Mouse (Mus musculus) cerebellum, adult 9-11 months (tissue): ENCODE measurements around the gene Masp1.

Experiments
- DNase-seq: peaks from one replicate; pipeline ENCODE4 v3.0.0; 2022

Gene Masp1

DNA sequence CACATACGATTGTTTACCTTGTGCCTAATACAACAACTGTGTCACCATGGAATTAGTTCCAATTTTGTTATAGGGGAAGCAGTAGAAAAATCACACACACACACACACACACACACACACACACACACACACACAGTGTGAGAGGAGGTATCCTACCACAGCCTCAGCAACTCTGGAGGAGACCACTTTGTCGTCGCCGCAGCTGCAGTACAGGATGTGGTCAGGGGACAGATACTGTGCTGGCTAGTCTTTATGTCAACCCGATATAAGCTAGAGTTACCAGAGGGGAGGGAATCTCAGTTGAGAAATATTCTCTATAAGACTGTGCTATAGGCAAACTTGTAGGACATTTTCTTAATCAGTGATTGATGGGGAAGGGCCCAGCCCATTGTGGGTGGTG lies 63.3 kb downstream of the Masp1 start:
- no peak for DNase-seq

- DNase-seq: peak; percentile 44
These were observed 64.1 kb downstream of the Masp1 start for GRCm38 (mm10) chr16:23456534-23456933.

DNA sequence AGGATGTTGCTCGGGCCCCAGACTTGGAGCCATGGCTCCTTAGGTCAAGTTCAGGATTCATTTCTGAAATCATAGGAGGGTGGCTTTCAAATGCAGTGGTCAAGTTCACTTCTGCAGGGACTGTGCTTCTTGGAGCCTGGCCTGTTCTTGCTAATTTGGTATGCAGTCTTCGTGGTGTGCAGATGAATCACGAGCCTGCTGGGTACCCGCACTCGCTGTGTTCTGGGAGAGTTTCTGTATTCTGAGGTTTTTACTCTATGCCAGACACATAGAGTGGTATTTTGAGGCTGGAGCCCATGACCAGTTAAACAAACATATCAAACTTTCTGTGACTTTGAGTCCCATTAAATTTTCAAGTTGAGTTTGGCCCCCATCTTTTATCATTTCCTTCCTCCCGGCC lies 66.2 kb downstream of the Masp1 start:
- DNase-seq: no peak

DNA sequence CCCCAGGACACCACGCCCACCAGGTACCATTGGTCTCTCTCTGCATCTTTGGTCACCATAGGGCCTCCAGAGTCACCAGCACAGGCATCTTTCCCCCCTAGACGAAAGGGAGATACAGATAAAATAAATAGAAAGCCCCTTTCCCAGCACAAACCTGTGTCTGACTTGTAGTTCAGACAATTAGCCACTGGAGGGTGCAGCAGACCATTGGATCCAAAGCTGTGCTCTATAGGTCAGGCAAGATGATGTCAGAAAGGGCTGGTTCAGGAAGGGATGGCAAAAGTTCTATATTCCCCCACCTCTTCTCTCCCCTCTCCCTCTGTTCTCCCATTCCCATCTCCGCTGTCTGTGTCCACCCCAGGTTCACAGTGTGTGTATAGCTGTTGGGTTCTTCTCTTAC lies 68.1 kb downstream of the Masp1 start:
- DNase-seq: peak; percentile 14

GRCm38 (mm10) chr16:23450816-23451215 lies 69.8 kb downstream of the Masp1 start:
- no peak for DNase-seq

- no peak for DNase-seq
These were observed 70.7 kb downstream of the Masp1 start for GRCm38 (mm10) chr16:23449946-23450345.

DNA sequence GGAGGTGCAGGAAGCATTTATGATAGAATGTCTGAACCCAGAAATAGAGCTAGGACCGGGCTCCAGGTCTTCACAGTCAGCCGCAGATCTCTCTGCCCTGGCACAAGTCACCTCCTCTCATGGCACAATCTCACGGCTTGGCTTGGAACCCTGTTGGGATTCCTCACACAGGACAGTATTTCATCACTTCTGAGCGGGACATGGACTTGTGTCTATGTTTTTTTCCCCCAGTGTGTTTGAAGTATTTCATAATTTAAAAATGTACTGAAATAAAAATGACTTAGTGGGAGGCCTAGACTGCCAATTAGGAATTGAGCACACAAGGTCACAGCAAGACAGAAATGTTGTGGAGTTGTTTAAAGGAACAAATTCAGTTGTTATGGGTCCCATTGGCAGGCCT lies 76.4 kb downstream of the Masp1 start:
- no peak for DNase-seq

DNA sequence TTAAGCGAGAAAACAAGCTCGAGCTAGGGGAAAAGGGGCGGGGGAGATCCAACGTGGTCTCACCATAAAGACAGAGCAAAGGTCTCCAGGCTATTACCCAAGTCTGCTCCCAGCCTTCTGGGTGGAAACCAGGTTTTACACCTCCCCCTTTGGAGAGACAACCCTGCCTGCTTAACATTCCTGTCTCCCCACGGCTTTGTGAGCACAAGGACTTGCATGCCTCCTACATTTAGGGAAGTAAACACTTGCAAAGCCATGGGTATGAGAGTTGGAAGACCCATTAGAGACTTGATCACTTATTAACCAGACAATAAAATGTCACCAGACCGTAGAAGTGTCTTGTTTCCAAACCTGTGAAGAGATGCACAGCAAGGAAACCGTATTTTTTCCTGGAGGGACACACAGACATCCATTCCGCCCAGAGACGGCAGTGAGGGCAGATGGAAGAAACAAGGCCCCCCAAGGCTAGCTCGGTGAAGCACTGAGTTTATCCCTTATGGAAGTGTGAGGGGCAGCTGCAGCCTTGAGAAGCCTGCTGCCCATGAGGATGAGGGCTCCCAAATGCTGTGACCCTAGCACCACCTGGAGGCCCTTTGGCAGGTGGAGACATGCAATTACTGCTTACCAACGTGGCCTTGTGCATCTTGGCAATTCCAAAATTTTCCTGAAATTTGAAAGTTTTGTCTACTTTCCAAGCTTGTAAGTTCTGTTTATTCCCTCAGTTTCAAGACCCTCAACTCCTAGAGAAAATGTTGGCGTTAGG lies 83.0 kb downstream of the Masp1 start:
- DNase-seq: no peak

- peak; percentile 13 for DNase-seq
These were observed 90.6 kb downstream of the Masp1 start for GRCm38 (mm10) chr16:23429991-23430390.

GRCm38 (mm10) chr16:23428647-23429319 lies 91.8 kb downstream of the Masp1 start, which contains the start of gene Rtp1:
Gene Rtp1, plus strand, starts transcription at chr16:23429133.
- DNase-seq: peak; percentile 21

- DNase-seq: peak; percentile 32
These were observed 92.9 kb downstream of the Masp1 start for GRCm38 (mm10) chr16:23427701-23428100.

DNA sequence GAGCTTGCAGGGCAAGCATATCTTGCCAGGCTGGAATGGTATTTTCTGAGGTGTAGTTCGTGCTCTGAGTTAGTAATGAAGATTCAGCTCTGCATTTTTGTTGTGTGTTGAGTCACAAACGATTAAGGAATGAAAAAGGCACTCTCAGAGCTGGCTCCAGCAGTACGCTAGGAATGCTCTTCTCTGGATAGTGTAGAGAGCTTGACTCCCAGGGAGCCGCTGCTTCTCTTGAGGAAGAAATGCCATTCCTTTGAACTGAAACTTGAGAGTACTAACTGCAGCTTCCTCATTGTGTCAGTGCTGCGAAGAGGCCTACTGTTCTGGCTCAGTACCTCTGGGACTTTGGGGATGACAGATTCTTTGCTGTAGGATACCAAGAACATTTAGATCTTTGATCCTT lies 96.8 kb downstream of the Masp1 start:
- DNase-seq: no peak

DNA sequence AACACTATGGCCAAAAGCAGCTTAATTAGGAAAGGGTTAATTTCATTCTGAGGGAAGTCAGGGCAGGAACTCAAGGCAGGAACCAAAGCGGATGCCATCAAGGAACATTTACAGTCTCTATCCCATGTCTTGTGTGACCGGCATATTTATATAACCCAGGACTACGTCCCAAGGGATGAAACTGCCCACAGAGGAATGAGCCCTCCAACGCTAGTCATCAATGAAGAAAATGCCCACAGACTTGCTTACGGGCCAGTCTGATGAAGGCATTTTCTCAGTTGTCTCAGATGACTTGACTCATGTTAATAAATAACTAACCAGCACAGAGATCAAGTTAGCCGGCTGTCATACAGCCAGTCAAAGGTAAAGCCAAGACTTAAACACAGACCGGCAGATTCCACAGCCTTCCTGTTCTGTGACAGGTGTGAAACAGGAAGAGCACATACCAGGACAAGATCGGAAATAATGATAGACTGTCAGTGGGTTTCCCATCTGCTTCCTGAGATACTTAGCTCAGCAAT lies 101.0 kb downstream of the Masp1 start:
- DNase-seq: no peak

DNA sequence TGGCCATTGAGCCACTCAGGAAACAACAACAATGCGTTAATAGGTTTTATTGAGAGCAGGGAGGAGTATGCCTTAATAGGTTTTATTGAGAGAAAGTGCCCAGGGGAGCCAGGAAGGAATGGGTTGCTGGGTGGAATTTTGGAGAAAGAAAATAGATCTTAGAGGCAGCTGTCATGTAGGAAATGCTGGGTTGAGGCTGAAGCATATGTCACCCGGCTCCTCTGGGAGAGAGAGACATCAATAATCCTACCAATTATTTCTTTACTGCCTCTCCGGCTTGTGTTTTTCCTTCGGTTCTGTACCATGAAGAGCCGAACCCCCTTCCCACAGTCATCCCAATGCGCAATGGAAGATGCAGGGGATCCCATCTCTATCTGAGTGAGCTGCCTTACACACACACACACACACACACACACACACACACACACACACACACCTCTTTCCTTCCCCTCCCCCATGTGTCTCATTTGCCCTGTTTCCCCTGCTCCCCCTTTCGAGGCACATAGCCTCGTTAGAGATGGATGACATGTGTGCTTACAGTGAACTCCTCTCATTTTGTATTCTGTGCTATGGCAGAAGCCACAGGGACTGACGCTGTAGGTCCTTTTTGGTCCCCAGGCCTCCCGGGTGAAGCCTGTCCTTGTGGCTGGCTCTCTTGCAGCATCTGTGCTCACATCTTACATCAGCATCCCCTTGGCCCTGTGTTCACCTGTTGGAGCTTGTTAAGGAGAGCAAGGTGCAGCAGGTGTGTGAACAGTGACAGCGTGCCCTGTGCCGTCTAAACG lies 103.0 kb downstream of the Masp1 start:
- DNase-seq: no peak

DNA sequence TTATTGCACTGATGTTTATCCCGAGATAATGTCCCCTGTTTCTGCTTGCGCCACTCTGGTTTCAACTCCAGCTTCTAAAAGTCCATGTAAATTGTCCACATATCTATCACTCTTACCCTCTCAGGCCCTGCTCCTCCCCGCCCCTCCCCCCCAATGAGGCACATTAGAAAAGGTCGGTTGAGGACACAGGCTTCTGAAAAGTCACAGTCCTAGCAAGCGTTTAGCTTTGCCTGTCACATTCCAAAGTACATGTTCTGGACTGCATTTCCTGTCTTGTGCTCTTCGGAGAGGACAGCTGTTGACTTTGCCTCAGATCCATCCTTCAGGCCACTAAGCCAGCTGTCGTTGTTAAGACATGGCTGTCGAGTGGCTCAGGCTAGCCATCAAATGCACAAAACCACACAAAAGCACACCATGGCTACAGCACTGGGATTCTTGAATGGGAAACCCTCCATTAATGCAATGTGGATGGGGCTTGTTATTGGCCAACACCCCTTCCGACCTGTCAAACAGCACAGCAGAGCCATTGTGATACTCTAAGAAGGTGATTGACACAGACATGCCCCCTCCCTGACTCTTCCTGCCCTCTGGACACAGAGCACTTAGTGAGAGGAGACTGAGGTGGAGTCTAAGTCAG lies 103.8 kb downstream of the Masp1 start:
- no peak for DNase-seq

- no peak for DNase-seq
These were observed 104.4 kb downstream of the Masp1 start for GRCm38 (mm10) chr16:23416261-23416656.

- DNase-seq: no peak
These were observed 107.7 kb downstream of the Masp1 start for GRCm38 (mm10) chr16:23412930-23413329.

DNA sequence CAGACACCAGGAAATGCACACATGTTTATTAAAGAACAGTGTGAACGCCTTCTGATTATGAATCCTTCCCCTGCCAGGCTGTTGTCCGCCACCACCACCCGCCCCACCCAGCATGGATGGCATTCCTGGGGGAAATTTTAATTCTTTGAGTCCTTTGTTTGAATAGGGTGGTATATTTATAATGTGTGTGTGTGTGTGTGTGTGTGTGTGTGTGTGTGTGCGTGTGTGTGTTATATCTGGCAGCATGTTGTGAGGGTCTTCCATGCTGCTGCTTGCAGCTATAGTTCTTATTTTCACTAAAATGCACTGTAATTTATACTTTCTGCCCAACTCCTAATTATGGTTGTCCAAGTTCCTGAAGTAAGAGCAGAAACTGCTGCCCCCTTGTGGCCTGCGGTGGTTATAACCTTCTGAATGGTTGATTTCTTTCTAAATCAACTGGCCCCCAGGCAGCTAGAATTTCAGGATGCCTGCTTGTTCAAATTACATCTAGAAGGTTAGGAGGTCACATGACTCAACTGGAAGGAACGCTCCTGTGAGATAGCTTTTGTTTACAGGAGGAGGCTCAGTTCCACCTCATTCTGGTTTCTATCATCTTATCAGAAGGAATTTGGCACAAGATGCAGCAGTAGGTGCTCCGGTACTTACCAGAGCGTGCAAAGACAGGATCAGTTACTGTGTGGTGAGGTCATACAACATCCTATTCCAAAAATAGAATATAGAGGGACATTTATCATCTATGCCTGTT lies 117.4 kb downstream of the Masp1 start:
- DNase-seq: peak; percentile 22

DNA sequence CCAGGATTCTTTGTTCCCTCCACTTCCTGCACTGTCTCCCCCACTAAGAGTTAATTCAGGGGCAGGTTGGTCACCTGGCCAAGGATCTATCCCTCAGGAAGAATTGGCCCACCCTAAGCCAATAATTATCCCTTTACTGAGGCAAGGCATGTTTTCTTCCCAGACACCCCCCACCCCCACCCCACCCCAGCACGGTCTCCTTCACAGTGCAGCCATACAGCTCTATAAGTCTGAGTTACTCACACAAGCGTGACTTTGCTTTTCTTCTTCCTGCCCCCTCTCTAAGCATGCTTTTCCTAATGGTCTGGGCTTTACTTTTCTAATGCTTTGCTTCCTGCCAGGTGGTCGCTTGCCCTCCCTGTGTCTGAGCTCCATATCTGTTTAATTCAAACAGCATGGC lies 118.7 kb downstream of the Masp1 start:
- DNase-seq: no peak

DNA sequence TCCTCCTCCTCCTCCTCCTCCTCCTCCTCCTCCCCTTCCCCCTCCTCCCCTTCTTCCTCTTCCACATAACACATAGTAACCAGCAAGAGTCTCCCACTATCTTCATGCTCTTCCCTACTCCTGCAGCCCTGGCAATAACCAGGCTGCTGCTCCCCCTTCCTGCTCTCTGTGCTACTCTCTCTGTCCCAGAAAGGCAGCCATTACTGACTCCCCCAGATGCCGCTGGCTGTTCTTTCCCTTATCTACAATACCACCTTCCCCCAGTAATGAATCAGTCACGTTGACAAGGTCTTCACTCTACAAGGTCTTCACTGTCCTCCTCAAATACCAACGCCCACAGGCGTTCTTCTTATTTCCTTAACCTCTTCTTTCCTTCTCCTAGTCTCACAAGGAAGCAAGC lies 119.2 kb downstream of the Masp1 start:
- no peak for DNase-seq
